Mouse (Mus musculus): ENCODE data around the gene Rsph1.

- no peak for TF ChIP-seq CTCF (IDR thresholded peaks at IDR 0.05; ENCODE audit: extremely low read depth, insufficient read depth, low read length)
- TF ChIP-seq POLR2A (IDR thresholded peaks at IDR 0.05; ENCODE audit: extremely low read depth, insufficient read depth, low read length): no peak
Observed at GRCm38 (mm10) chr17:31321425-31321824, 44.2 kb upstream of the Rsph1 start.

Data from cortical plate, adult 2 months (tissue).